Mouse (Mus musculus): ENCODE measurements around the gene Selenoo.

- TF ChIP-seq CTCF (IDR thresholded peaks at IDR 0.05; ENCODE audit: low read depth) (no peak), EP300 (IDR thresholded peaks at IDR 0.05; ENCODE audit: low read depth) (no peak)
Observed at GRCm38 (mm10) chr15:89125351-89125750, 36.5 kb downstream of the Selenoo start.
